Mouse (Mus musculus): Measurements from ENCODE around the gene Pax6.

The Pax6 gene

DNA sequence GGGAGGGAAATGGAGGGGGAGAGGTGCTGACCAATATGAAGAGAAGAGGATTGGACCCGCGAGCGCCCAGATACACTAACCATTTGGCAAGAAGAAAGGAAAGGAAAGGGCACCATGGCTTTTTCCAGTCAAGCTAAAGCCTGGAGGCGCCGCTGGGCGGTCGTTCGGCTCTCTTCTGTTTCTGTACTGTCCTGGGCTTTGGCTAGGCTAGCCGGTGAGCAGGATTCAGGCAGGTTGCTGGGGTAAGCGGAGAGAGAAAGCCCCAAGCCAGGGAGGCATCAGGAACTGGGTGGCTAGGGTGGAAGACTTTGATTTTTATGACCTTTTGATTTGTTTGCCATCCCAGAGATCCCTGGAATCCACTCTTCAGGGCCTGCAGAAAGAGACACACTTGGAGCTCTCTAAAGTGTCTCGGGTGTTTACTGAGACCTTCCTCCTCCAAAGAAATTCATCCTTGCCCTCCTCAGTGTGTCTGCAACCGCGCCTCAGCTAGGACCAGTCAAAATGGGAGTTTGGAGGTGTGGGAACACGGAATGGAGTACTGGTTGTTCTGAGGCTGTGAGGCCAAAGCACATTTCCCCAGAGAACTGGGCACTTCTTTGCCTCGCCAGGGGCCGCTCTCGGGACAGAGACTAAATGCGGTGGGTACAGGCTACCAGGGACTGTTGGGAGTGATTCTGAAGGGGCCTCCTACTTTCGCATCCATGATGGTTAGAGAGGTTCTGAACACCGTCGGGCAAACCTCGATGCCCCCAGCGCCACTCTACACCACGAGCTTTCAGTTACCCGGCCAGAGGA, 3.3 kb downstream of the Pax6 start:
- CTCF ChIA-PET, result no interaction called here

DNA sequence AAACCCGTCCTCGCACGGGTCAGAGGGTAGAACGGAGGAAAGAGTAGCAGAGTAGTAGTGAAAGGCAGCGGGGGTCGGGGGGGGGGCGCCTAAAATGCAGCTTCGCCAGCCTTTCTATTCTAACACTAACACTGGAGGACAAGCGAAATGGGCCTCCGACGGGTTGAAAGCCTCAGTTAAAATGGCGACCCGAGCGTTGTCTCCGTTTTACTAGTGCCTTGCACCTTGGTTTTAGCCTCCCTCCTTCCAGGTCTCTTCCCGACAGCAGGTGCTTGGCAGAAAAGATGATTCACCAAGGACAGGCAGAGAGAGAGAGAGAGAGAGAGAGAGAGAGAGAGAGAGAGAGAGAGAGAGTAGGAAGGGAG, 3.9 kb downstream of the Pax6 start:
- CTCF ChIA-PET, result interaction anchor here (0.6 kb wide), 1 partner anchor 110 kb away, joined by 6 read pairs; no protein-coding TSS in a partner anchor

DNA sequence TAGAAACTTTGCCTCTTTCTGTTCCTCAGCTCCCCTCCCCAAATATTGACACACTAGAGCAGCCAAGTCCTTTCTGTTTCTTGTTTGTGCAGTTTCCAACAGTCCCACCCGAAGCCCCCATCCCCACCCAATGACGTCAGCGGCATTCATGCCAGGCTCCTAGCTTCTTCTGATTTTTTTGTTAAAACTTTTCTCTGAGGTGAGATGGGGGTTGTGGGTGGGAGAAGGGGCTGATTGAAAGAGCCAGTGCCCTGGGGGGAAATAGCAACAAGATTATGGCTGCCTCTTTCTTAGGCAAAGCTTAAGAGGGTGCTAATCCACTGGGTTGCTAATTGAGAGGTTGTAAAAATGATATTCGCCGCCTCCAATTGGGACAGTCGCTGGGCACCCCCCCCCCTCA, 4.4 kb downstream of the Pax6 start:
- CTCF ChIA-PET, result interaction anchor here (0.6 kb wide), 1 partner anchor 109 kb away, joined by 6 read pairs; no protein-coding TSS in a partner anchor

DNA sequence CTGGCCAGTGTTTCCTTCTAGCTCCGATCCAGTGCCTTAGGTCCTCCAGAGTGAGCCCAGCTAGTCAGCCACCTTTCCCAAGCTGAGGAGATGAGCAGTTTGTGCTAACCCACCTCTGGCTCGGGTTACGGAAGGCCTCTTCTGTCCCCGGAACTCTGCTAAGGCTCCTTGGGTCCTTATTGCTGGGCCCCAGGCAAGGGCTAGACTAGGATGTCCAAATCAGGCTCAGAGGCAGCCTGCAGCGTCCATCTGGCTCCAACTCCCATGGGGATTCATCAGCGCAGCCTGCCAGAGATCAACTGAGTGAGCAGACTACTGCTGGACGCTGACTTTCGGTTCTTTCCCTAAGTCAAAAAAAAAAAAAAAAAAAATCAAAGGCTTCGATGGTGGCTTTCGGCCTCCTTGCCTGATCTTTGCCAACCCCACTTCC, 4.9 kb downstream of the Pax6 start:
- CTCF ChIA-PET, result no interaction called here

DNA sequence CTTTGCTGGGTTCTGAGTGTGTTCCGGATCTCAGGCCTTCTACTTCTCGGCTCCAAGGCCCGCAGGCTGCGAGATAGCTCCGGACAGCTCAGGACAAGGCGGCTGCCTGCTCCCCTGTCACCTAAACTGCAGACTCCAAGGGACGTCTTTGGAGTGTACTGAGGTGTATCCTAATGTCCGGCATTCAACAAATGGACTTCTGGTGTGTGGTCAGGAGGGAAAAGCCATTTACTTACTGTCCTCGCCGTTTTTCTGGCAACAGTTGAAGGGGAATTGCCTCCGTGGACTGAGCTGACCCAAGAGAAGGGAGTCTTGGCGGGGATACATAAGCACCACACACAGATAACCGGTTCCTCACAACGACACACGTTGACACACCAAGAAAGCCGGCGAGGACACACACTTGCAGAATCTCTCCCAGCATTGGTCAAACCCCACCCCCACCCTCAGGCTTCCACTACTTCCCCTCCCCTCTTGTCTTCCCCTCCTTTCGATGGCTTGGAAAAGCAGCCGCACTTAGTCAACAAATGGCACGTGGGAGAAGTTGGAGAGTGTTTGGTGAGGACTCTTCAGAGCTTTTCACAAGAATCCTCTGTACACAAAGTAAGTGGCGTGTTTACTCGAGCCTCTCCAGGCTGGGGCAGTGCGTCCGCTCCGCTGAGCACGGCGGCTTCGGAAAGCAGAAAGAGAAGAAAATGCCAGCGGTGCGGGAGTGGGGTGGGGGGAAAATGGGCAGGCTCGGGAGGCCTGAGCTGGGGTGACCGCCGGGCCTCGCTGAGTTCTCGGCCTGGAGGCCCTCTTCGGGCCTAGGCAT, 5.6 kb downstream of the Pax6 start:
- CTCF ChIA-PET, result no interaction called here

DNA sequence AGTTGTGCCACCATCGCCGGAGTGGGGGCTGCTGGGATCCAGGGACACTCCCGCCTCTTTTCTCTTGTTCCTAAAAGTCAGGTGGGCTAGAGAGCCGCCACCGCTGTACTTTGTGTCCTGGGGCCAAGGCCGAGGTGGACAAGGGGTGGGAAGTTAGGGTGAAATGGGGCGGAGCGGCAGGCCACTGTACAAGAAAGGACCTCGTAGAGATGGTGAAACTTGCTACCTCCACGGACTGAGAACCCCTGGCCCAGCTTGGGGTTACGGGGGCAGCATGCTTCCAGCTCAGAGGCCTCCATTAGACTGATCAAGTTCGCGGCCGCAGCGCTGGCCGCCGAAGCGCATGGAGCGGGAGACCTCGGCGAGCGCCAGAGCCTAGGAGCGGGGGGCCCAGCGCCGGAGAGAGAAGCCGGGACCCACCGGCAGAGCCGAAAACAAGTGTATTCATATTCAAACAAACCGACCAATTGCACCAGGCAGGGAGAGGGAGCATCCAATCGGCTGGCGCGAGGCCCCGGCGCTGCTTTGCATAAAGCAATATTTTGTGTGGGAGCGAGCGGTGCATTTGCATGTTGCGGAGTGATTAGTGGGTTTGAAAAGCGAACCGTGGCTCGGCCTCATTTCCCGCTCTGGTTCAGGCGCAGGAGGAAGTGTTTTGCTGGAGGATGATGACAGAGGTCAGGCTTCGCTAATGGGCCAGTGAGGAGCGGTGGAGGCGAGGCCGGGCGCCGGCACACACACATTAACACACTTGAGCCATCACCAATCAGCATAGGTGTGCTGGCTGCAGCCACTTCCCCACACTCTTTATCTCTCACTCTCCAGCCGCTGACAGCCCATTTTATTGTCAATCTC, 6.4 kb downstream of the Pax6 start:
- CTCF ChIA-PET, result no interaction called here

DNA sequence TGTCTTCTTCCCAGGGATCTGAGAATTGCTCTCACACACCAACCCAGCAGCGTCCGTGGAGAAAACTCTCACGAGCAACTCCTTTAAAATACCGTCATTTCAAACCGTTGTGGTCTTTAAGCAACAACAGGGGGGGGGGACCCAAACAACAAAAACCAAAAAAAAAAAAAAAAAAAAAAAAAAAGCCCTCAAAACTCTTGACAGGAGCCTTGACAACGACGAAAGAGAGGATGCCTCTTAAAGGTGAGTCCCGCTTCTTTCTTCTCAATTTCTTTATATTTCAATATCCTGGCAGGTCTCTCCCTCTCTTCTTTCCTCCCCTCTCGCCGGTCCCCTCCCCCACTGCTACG, 7.0 kb downstream of the Pax6 start:
- CTCF ChIA-PET, result no interaction called here

DNA sequence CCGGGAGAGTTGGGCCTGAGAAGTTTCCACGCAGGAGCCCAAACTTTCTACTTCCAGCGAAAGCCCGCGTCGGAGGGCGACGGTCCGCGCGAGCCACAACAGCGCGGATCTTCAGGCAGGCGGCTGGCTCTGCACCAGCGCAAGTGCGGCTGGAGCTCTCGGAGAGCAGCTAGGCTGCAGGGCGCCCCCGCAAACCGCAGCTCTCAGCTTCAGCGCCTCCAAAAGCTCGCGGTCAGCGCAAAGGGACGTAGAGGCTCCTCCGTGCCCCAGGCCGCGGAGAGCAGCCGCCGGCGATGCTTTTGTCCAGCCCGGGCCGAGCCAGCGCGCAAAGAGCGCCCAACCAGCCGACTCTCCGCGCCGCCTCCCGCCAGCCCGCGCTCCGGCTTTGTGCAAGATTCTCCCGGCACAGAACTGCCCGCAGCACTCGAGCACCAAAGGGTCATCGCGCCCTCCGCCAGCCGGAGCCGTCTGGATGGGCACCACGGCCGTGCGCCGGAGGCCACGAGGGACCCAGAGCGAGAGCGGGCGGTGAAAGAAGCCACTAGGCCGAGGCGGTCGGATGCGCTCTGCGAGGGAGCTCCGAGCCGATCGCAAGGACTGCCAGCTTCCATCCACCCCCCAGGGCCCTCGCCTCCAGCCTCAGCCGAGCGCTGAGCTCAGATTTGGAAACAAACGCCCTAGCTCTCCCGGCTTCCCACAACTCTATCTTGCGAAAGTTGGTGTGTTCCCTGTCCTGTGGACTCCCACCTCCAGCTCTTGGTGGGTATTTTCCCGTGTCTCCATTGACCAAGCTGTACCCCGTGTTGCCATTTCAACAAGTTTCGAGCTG, 7.6 kb downstream of the Pax6 start:
- CTCF ChIA-PET, result interaction anchor here (0.6 kb wide), 1 partner anchor 13 kb away, joined by 6 read pairs; no protein-coding TSS in a partner anchor

DNA sequence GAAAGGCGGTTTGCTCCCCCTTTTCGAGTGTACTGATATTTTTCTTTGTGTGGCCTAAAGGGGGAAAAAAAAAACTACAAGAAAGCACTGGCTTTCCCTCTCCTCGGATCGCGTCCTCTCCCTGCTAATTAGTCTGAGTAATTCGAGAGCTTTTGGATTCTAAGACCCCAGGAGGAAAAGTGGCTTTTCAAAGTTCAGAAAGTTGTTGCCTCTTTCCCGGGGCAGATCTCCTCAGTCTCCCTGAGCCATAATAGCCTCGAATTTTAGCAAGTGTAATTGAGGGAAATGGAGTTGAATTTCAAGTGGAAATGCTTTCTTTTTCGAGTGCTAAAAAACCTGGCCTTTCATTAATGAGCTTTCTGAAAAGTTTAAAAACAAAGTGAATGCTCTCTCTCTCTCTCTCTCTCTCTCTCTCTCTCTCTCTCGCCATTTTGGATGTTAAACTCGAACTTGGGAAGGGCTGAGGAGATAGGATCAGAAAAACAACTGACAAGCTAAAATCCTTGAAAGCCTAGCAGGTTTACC, 8.3 kb downstream of the Pax6 start:
- CTCF ChIA-PET, result interaction anchor here (0.6 kb wide), 1 partner anchor 12 kb away, joined by 6 read pairs; no protein-coding TSS in a partner anchor

DNA sequence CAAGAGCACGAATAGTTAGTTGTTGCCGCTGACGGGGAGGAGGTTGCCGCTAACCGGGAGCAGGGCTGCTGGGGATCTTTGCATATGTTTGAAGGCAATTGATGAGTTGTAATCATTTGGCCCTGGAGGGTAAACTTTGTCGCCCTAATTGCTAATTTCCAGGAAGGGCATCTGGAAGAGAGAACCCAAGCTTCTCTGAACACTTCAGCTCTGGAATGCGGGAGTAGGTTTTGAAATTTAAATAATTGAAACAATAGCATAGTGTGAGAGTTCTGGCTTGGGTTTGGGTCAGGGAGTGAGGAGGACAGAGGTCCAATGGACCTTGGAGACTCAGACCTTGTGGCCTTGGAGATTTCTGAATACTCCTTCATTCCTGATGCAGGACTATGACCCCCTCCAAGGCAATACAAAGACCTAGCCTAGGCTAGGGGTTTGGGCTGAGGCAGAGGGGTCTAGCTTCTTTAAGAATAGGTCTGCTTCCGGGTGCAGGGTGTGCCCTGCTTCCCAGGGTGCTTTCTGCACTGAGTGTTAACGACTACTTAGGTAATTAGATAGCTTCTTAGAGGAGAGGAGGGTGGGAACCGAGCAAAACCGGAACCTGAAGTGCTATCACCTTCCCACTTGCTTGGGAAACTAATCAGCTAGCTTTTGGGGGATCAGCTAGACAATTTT, 8.9 kb downstream of the Pax6 start:
- CTCF ChIA-PET, result no interaction called here

DNA sequence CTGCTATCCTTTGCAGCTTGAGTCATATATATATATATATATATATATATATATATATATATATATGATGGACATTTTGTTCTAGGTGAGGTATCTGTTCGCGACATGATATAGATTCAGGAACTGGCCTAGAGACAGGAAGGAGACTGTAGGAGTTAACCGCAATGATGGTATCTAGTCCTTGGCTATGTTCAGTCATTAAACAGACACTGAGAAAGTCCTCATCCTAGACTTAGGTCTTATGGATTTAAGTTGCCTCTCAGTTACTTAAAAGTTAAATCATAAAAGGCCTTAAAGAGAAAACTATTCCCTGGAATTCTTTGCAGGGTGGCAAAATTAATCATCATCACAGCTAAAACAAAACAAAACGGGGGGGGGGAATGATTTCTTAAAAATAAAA, 9.6 kb downstream of the Pax6 start:
- CTCF ChIA-PET, result no interaction called here

DNA sequence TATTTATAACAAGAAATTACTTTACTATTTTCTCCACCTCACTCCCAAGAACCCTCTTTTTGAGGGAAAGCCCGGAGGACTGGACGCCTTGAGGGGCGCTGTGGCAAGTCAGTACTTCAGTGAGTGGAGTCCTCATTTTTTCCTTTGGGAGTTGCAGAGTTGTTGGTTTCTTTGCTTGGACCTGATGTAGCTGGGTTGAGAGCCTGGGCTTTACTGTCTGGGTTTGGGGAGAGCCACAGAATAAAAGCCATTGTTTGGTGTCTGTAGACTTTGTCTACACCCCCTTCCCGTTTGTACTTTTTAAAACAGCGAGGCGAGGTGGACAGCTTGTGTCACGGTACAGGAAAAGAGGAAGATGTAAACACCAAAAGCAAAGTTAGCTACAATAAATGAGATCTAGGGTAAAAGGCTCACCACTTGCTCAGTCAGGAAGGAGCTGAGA, 10.2 kb downstream of the Pax6 start:
- CTCF ChIA-PET, result no interaction called here

DNA sequence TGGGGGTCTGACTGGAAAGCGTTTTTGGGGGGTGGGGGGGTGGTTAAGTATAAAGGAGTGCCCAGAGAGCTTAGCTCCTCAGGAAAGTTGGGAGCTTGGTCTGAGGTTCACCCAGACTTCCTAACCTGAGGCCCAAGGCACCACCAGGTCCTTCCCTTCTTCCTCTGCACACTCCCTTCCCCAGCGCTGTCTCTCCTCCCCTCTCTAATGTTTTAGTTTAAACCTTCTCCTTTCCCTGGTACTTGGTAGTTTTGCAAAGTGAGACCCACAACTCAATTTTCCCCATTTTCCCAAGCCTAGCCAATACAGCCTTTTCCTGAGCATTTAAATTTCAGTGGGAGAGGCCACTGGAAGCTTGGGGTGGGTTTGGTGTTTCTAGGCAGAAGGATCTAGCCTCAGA, 10.6 kb downstream of the Pax6 start:
- CTCF ChIA-PET, result no interaction called here

DNA sequence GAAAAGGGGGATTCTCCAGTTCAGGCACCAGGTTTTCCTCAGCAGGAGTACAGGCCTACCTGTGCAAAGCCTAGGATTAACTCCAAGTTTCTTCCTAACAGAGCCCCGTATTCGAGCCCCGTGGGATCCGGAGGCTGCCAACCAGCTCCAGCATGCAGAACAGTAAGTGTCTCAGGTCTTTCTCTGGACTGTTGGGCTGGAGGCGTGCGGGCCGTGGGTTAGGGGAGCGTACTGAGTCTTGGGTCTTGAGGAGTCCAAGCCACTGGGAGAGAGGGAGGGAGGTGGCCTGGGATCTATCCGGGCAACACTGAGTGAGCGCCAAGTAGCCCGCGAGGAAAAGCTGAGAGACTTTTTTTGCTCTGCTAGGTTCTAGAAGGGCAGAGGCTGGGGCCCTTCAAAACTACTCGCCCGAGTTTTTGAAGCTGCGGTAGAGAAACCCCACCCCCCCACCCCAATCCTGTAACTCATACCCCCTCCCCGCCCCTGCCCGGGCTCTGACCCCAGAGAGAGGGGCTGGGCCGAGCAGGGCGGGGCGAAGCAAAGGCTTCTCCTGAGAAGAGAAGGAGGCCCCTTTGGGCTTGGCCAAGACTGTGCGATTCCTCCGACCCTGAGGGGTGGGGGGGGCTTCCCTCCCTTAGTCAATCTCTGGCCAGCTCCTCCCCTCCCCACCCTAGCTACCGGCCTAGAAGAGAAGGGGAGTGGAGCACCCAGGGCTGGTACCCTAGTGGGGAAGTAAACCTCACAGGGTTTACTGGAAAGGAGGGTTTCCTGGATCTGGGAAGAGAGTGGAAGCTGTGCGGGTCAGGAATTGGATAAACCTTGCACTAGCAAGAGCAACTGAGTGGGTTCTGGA, 11.7 kb downstream of the Pax6 start:
- CTCF ChIA-PET, result no interaction called here

DNA sequence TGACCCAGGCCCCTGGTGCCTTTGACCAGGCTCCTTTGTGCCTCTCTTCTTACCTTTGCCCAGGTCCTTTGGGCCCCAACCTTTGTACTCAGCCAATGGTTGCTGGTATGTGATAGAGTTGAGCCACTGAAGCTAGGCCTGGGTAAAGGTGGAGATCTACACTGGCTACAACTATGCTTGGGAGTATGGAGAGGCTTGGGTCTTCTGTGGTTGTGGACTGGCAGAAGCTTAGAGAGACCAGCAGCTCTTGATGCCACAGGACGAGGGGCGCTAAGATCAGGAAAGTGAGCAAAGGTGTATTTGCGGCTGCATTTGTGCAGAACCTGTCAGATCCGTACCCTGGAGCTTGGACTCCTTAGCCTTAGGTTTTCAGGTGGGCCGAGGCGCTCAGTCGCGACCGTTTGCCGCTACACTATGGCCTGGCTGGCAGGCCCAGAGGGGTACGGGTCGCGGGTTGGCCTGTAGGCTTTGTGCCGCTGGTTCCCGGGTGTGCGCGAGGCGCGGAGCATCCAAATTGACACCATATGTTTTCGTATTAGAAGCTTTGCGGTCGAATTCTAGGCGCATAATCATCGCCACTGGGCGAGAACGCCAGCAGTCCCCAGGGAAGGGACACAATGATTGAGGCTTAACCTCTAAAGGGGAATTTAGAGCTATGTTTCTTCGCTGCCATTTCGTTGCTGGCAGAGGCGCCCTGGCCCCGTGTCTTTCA, 12.5 kb downstream of the Pax6 start:
- CTCF ChIA-PET, result no interaction called here

DNA sequence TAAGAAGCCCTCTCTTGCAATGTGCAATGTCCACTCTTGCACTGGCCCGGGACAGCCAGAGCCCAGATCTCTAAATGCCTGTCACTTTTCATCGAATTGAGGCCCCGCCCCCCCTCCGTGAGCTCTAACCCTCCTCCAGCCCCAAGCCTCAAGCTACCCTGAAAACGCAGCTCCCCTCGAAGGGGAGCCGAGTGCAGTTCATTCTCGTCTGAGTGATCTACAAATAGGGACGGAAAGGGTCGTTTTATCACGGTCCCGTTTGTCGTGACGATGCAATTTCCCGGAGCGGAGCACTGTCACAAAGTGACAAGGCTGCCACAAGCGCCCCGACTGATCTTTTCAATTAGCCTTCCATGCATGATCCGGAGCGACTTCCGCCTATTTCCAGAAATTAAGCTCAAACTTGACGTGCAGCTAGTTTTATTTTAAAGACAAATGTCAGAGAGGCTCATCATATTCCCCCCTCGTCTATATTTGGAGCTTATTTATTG, 13.4 kb downstream of the Pax6 start:
- CTCF ChIA-PET, result interaction anchor here (0.7 kb wide), 1 partner anchor 553 kb away, joined by 6 read pairs; no protein-coding TSS in a partner anchor

DNA sequence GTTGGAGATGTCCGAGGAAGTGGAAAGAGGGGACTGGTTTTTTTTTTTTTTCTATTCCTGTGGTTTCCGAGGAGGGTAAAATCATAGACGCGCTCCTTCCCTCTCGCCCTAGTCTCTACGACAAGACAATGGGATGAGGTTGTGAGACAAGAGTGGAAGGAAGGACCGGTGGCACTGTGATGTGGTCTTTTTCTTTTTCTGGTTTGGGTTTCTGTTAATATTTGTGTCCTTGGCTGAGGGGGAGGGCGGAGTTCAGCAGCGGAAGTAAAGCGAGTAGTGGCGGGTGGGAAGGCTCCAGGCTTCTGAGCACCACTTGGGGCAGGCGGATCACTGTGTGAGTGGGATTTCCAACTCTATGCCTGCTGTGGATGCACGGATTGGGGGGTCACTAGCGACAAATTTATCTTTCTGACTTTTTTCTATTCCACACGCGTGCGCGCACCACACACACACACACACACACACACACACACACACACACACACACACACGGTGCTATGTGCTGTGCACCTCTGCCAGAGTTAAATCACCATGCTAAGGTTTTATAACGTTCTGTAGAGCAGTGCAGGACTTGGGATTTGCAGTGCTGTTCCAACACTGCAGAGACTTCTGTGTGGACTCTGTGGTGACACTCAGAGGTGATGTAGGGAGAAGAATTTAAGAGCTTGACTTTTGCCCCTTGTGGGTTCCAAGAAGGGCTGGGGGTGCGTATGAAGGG, 14.1 kb downstream of the Pax6 start:
- CTCF ChIA-PET, result interaction anchor here (0.7 kb wide), 1 partner anchor 553 kb away, joined by 6 read pairs; no protein-coding TSS in a partner anchor
